Mouse (Mus musculus) kidney, adult 18-20 months (tissue): ENCODE measurements around the gene Aldh5a1.

Source experiments
- DNase-seq: peaks from one replicate; pipeline ENCODE4 v3.0.0; 2021

Aldh5a1 gene

DNA sequence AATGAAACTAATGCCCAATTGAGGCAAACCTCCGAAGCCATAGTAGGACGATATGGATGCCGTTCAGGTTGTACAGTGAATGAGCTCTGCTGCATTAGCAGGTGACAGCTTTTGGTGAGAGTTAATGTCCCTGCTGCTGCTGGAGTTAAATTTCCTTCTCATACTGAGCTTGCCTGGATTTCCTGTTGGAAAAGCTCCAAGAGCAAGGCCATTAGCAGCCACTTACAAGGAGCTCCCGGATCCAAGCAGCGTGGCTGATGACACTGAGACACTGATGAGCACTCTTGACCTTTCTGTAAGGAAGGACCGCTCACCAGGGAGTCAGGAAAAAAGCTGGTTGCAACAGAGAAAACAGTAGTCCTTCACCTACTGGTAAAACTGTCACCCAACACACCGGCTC lies 75.4 kb downstream of the Aldh5a1 start:
- no peak for DNase-seq

DNA sequence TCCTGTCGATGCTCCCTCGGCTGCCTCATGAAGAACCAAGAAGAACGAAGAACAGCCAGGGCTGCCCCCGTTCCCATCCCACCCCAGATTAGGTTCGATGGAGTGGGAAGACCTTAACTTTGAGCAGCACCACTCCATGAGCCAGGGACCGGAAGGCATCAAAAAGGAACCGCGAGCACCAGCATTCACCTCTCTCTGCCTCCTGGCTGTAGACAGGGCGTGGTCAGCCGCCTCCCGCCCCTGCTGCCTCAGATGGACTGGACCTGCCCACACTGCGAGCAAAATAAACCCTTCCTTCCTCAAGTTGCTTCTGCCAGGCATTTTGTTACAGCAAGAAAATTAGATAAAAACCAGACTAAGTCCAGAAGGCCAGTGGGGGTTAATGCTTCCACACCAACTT lies 76.4 kb downstream of the Aldh5a1 start:
- DNase-seq, result no peak

GRCm38 (mm10) chr13:24859115-24859514 lies 78.3 kb downstream of the Aldh5a1 start:
- DNase-seq, result no peak
